ENCODE assay signal across 26 mouse cellular contexts in the genomic region with DNA sequence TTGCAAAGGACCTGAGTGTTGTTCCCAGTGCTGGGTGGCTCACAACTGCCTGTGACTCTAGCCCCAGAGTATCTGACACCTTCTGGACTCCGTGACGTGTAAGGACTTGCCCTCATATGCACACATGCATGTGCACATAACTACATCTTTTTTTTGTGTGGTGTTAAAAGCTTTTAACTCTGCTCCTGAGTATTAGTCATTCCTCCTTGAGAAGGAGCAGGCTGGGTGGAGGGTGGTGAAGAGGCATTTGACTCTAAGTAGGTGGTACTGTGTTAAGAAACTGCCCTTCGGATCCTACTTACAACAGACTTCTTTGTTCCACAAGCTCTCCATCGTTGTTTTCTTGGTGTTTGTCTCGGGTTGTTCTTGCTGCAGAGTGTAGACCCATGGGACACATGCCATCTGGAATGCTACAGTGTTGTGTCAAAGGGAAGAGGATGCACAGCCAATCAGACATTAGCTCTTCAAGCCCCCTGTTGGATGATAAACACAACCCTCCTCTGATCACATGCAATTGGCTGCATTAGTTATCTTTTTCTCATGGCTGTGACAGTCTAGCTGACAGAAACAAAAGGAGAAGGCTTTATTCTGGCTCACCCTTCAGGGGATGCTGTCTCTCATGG. TPM values are rescaled to one million over a fixed set of nuclear protein-coding genes. Genes with fewer than 3 reads are reported as not detected.
DNase-seq lines count a peak whose midpoint lies in the region; ATAC-seq and TF ChIP-seq lines count a peak whose summit lies in the region.
"Had no signal": no experiment of that assay in that cellular context is flagged by ENCODE, and none has a peak within 500 bp of the region (broad histone marks: within the 10 kb centered on the region; RNA-seq: fewer than 3 reads in every experiment).

No protein-coding gene starts in this region.

- no peaks in the 10 kb centered on the region for H3K27me3 ChIP-seq in hindbrain, embryonic 13.5 days
- H3K27me3 ChIP-seq in hindbrain, embryonic 10.5 days (ENCODE audit: insufficient read depth, poor library complexity, severe bottlenecking) = no peaks in the 10 kb centered on the region
- H3K27me3 ChIP-seq in hindbrain, embryonic 14.5 days (ENCODE audit: control insufficient read depth, insufficient read depth, low read length) = no peaks in the 10 kb centered on the region
- no peaks in the 10 kb centered on the region for H3K27me3 ChIP-seq in neural tube, embryonic 14.5 days (ENCODE audit: control insufficient read depth, insufficient read depth, low read length)
- H3K27me3 ChIP-seq: intestine, embryonic 15.5 days had no signal

- DNase-seq in hindbrain, embryonic 10.5 days (ENCODE audit: low spot score) = no peak
- peak; percentile 80 for DNase-seq in brain, embryonic 14.5 days (ENCODE audit: low read depth)
- no peak for DNase-seq in hindbrain, embryonic 14.5 days (ENCODE audit: low spot score)
- DNase-seq in cerebellum, postnatal 10 days = no peak
- no peak for DNase-seq in cerebellum, adult 11-12 months
- DNase-seq: adrenal gland, postnatal 25 days; cerebellum, adult 2 months; gastrocnemius, postnatal 10 days; heart, adult 18-20 months; heart, postnatal 36 days; kidney, postnatal 36 days; layer of hippocampus, adult 9-11 months; liver, postnatal 0 days; lung, postnatal 36 days; right cerebral cortex, postnatal 25 days; thymus, postnatal 36 days had no signal

- no peak overlapping the region for H3K4me3 ChIP-seq in hindbrain, embryonic 13.5 days
- no peak overlapping the region for H3K4me3 ChIP-seq in hindbrain, embryonic 10.5 days
- H3K4me3 ChIP-seq in hindbrain, embryonic 14.5 days (replicated peaks; ENCODE audit: low read length) = no peak overlapping the region
- H3K4me3 ChIP-seq in neural tube, embryonic 14.5 days (ENCODE audit: low read depth, low read length) = no peak overlapping the region
- H3K4me3 ChIP-seq: embryonic facial prominence, embryonic 10.5 days; intestine, embryonic 15.5 days; limb, embryonic 10.5 days; myocyte had no signal

- TF ChIP-seq CTCF in brain, embryonic 14.5 days (IDR thresholded peaks at IDR 0.05; ENCODE audit: borderline replicate concordance, extremely low read depth, insufficient read depth, insufficient read length) = no peak

- no peak overlapping the region for H3K9ac ChIP-seq in hindbrain, embryonic 13.5 days
- no peak overlapping the region for H3K9ac ChIP-seq in hindbrain, embryonic 14.5 days
- no peak overlapping the region for H3K9ac ChIP-seq in neural tube, embryonic 14.5 days (replicated peaks; ENCODE audit: low read depth, low read length)
- H3K9ac ChIP-seq: intestine, embryonic 15.5 days; liver, postnatal 0 days had no signal

- H3K9me3 ChIP-seq in hindbrain, embryonic 13.5 days = no peaks in the 10 kb centered on the region
- H3K9me3 ChIP-seq in hindbrain, embryonic 10.5 days = no peaks in the 10 kb centered on the region
- H3K9me3 ChIP-seq in hindbrain, embryonic 14.5 days (ENCODE audit: control insufficient read depth, low read length) = no peaks in the 10 kb centered on the region
- H3K9me3 ChIP-seq in neural tube, embryonic 14.5 days (ENCODE audit: control insufficient read depth, low read length) = no peaks in the 10 kb centered on the region
- H3K9me3 ChIP-seq: embryonic facial prominence, embryonic 10.5 days; intestine, embryonic 15.5 days; limb, embryonic 10.5 days had no signal

- TF ChIP-seq POLR2A in brain, embryonic 14.5 days (IDR thresholded peaks at IDR 0.05; ENCODE audit: borderline replicate concordance, extremely low read depth, insufficient read depth, insufficient read length, poor library complexity, severe bottlenecking) = no peak

- H3K4me1 ChIP-seq in hindbrain, embryonic 13.5 days (replicated peaks) = 0 out of 2 replicates have a peak, but pooled peaks cover 6% of the 10 kb centered on the region
- H3K4me1 ChIP-seq in hindbrain, embryonic 10.5 days (replicated peaks) = 0 out of 2 replicates have a peak, but pooled peaks cover 3% of the 10 kb centered on the region
- H3K4me1 ChIP-seq in hindbrain, embryonic 14.5 days (replicated peaks; ENCODE audit: control insufficient read depth, insufficient read depth, low read length) = peaks cover 4% of the 10 kb centered on the region
- no peaks in the 10 kb centered on the region for H3K4me1 ChIP-seq in neural tube, embryonic 14.5 days (ENCODE audit: control insufficient read depth, insufficient read depth, low read length)
- H3K4me1 ChIP-seq: embryonic facial prominence, embryonic 10.5 days; intestine, embryonic 15.5 days had no signal

- 73% methylated on average over 5 of the region's 5 CpGs for WGBS in hindbrain, embryonic 13.5 days
- 77% methylated on average over 5 of the region's 5 CpGs for WGBS in hindbrain, embryonic 10.5 days
- 66% methylated on average over 5 of the region's 5 CpGs for WGBS in hindbrain, embryonic 14.5 days
- 70% methylated on average over 5 of the region's 5 CpGs for WGBS in neural tube, embryonic 14.5 days

- no peak overlapping the region for H3K4me2 ChIP-seq in hindbrain, embryonic 13.5 days
- no peak overlapping the region for H3K4me2 ChIP-seq in hindbrain, embryonic 14.5 days (replicated peaks)
- H3K4me2 ChIP-seq in neural tube, embryonic 14.5 days (ENCODE audit: low read depth, low read length) = no peak overlapping the region
- H3K4me2 ChIP-seq: intestine, embryonic 15.5 days had no signal

- peak; percentile 66 for ATAC-seq in hindbrain, embryonic 13.5 days (ENCODE audit: low FRiP score)
- peak; percentile 74; the same call in 1 of the 2 replicates for ATAC-seq in hindbrain, embryonic 14.5 days (ENCODE audit: low FRiP score)
- ATAC-seq in neural tube, embryonic 14.5 days (ENCODE audit: low read depth) = peak; percentile 56; the same call in 1 of the 2 replicates
- ATAC-seq: intestine, embryonic 15.5 days; liver, postnatal 0 days had no signal

- peak overlapping the region; percentile 58 for H3K27ac ChIP-seq in hindbrain, embryonic 13.5 days
- no peak overlapping the region for H3K27ac ChIP-seq in hindbrain, embryonic 10.5 days
- H3K27ac ChIP-seq in hindbrain, embryonic 14.5 days = peak overlapping the region; percentile 55
- no peak overlapping the region for H3K27ac ChIP-seq in neural tube, embryonic 14.5 days (ENCODE audit: low read depth, low read length)
- H3K27ac ChIP-seq: embryonic facial prominence, embryonic 10.5 days; intestine, embryonic 15.5 days; limb, embryonic 10.5 days had no signal

- H3K36me3 ChIP-seq in hindbrain, embryonic 13.5 days = no peaks in the 10 kb centered on the region
- H3K36me3 ChIP-seq in hindbrain, embryonic 10.5 days = no peaks in the 10 kb centered on the region
- H3K36me3 ChIP-seq in hindbrain, embryonic 14.5 days (replicated peaks; ENCODE audit: control insufficient read depth, insufficient read depth) = no peaks in the 10 kb centered on the region
- H3K36me3 ChIP-seq in neural tube, embryonic 14.5 days (ENCODE audit: control insufficient read depth, insufficient read depth, low read length) = no peaks in the 10 kb centered on the region
- H3K36me3 ChIP-seq: embryonic facial prominence, embryonic 10.5 days; intestine, embryonic 15.5 days; limb, embryonic 10.5 days had no signal

RNA-seq across cellular contexts. Expression of a gene that starts 7.1 kb away (rescaled TPM):
- polyA plus RNA-seq in hindbrain, embryonic 13.5 days (2015; fragmentation: Nextera tagmentation; extraction: Ambion mirVana) = 0.60 and 0.84 TPM in 2 replicates
- not detected in 2 replicates for polyA plus RNA-seq in hindbrain, embryonic 10.5 days (2016; fragmentation: Nextera tagmentation; extraction: Ambion mirVana)
- 3.6 and 4.1 TPM in 2 replicates for polyA plus RNA-seq in brain, embryonic 14.5 days (2012; rRNA removed)
- 0.52 and 0.56 TPM in 2 replicates for polyA plus RNA-seq in hindbrain, embryonic 14.5 days (2014; fragmentation: Nextera tagmentation; extraction: Ambion mirVana)
- polyA plus RNA-seq in neural tube, embryonic 14.5 days (2014; fragmentation: Nextera tagmentation; extraction: Ambion mirVana) = 0.89 and 1.3 TPM in 2 replicates
- polyA plus RNA-seq: embryonic facial prominence, embryonic 10.5 days; heart, embryonic 14.5 days; intestine, embryonic 15.5 days; kidney, embryonic 14.5 days; limb, embryonic 10.5 days; liver, adult 2 months; liver, postnatal 0 days; myocyte; spleen, adult 2 months had no signal

RNA-seq across cellular contexts. Expression of a gene that starts 23.3 kb away (rescaled TPM):
- polyA plus RNA-seq in hindbrain, embryonic 13.5 days (2015; fragmentation: Nextera tagmentation; extraction: Ambion mirVana) = 14.3 and 16.2 TPM in 2 replicates
- polyA plus RNA-seq in hindbrain, embryonic 10.5 days (2016; fragmentation: Nextera tagmentation; extraction: Ambion mirVana) = 7.9 and 8.6 TPM in 2 replicates
- 38.6 and 40.1 TPM in 2 replicates for polyA plus RNA-seq in brain, embryonic 14.5 days (2012; rRNA removed)
- polyA plus RNA-seq in hindbrain, embryonic 14.5 days (2014; fragmentation: Nextera tagmentation; extraction: Ambion mirVana) = 20.1 and 23.4 TPM in 2 replicates
- 20.4 and 24.7 TPM in 2 replicates for polyA plus RNA-seq in neural tube, embryonic 14.5 days (2014; fragmentation: Nextera tagmentation; extraction: Ambion mirVana)

RNA-seq across cellular contexts. Expression of a gene that starts 32.6 kb away (rescaled TPM):
- 684 and 691 TPM in 2 replicates for polyA plus RNA-seq in hindbrain, embryonic 13.5 days (2015; fragmentation: Nextera tagmentation; extraction: Ambion mirVana)
- polyA plus RNA-seq in hindbrain, embryonic 10.5 days (2016; fragmentation: Nextera tagmentation; extraction: Ambion mirVana) = 904 and 972 TPM in 2 replicates
- 2,015 and 2,036 TPM in 2 replicates for polyA plus RNA-seq in brain, embryonic 14.5 days (2012; rRNA removed)
- 573 and 680 TPM in 2 replicates for polyA plus RNA-seq in hindbrain, embryonic 14.5 days (2014; fragmentation: Nextera tagmentation; extraction: Ambion mirVana)
- 594 and 606 TPM in 2 replicates for polyA plus RNA-seq in neural tube, embryonic 14.5 days (2014; fragmentation: Nextera tagmentation; extraction: Ambion mirVana)

RNA-seq across cellular contexts. Expression of a gene that starts 33.9 kb away (rescaled TPM):
- polyA plus RNA-seq in hindbrain, embryonic 13.5 days (2015; fragmentation: Nextera tagmentation; extraction: Ambion mirVana) = 1.5 TPM in 2 replicates
- 2.0 and 2.5 TPM in 2 replicates for polyA plus RNA-seq in hindbrain, embryonic 10.5 days (2016; fragmentation: Nextera tagmentation; extraction: Ambion mirVana)
- 3.0 and 4.6 TPM in 2 replicates for polyA plus RNA-seq in brain, embryonic 14.5 days (2012; rRNA removed)
- 2.0 and 2.3 TPM in 2 replicates for polyA plus RNA-seq in hindbrain, embryonic 14.5 days (2014; fragmentation: Nextera tagmentation; extraction: Ambion mirVana)
- polyA plus RNA-seq in neural tube, embryonic 14.5 days (2014; fragmentation: Nextera tagmentation; extraction: Ambion mirVana) = 1.6 and 2.2 TPM in 2 replicates

RNA-seq across cellular contexts. Expression of a gene that starts 41.0 kb away (rescaled TPM):
- polyA plus RNA-seq in hindbrain, embryonic 13.5 days (2015; fragmentation: Nextera tagmentation; extraction: Ambion mirVana) = 24.7 and 26.7 TPM in 2 replicates
- polyA plus RNA-seq in hindbrain, embryonic 10.5 days (2016; fragmentation: Nextera tagmentation; extraction: Ambion mirVana) = 69.7 and 78.1 TPM in 2 replicates
- 24.1 and 33.6 TPM in 2 replicates for polyA plus RNA-seq in brain, embryonic 14.5 days (2012; rRNA removed)
- 26.2 and 32.3 TPM in 2 replicates for polyA plus RNA-seq in hindbrain, embryonic 14.5 days (2014; fragmentation: Nextera tagmentation; extraction: Ambion mirVana)
- polyA plus RNA-seq in neural tube, embryonic 14.5 days (2014; fragmentation: Nextera tagmentation; extraction: Ambion mirVana) = 25.5 and 30.6 TPM in 2 replicates

Comparison
In these comparisons a context has a peak if more than half of its experiments do, and no peak if none do; other contexts are left out.
1. H3K27ac ChIP-seq: peak in hindbrain, embryonic 13.5 days (single experiment) and hindbrain, embryonic 14.5 days (single experiment); none in hindbrain, embryonic 10.5 days (single experiment) and neural tube, embryonic 14.5 days (single experiment).
2. Peak in every context shown above with its lines, with median percentiles within 50 percentile points of each other: ATAC-seq.